Mouse (Mus musculus) liver, embryonic 14.5 days (tissue): ENCODE measurements around the gene Faim2. TPM values are rescaled to one million over a fixed set of nuclear protein-coding genes. Genes with fewer than 3 reads are reported as not detected.

ENCODE experiments used
- ATAC-seq: fragments of 200-750 bp; cut with Nextera tagmentation; 2 replicates; pipeline ENCODE4 v1.8.0; 2017; ENCODE audit warnings: moderate number of reproducible peaks, mild to moderate bottlenecking, moderate library complexity; ENCODE audit not compliant: insufficient read depth
- DNase-seq, 3 experiments: peaks; one replicate each; pipeline ENCODE4 v3.0.0-alpha.2; 2012 to 2013; ENCODE audit warnings: low read depth in 3 of 3, low spot score in 3 of 3
- H3K27ac ChIP-seq: fragments of 300-500 bp; sonication (generic); 2 replicates; pipeline ENCODE4 v1.5.1; 2014; ENCODE audit warnings: moderate library complexity, mild to moderate bottlenecking, control low read depth, inconsistent platforms
- H3K27me3 ChIP-seq: fragments of 300-500 bp; sonication (generic); 2 replicates; pipeline ENCODE4 v1.6.1; 2014; ENCODE audit warnings: mild to moderate bottlenecking, low read length, moderate library complexity; ENCODE audit not compliant: control insufficient read depth, insufficient read depth
- H3K36me3 ChIP-seq: fragments of 300-500 bp; sonication (generic); replicated peaks from 2 replicates; pipeline ENCODE4 v1.6.1; 2014; ENCODE audit warnings: low read depth; ENCODE audit not compliant: control insufficient read depth, insufficient read depth
- H3K4me1 ChIP-seq, 2 experiments: fragments of 200-500 bp in 1 of 2; fragments of 300-500 bp in 1 of 2; sonication (generic) in 1 of 2; replicated peaks; 2 replicates each; pipeline ENCODE4 v1.6.1; 2012 to 2014; ENCODE audit warnings: antibody characterized with exemption in 1 of 2, inconsistent platforms in 1 of 2, low read length in 1 of 2; ENCODE audit not compliant: control insufficient read depth in 2 of 2, insufficient read depth in 2 of 2
- H3K4me2 ChIP-seq: fragments of 300-500 bp; sonication (generic); 2 replicates; pipeline ENCODE4 v1.6.1; 2014; ENCODE audit warnings: low read depth, mild to moderate bottlenecking, control low read depth, moderate library complexity
- H3K4me3 ChIP-seq, 2 experiments: fragments of 200-500 bp in 1 of 2; fragments of 300-500 bp in 1 of 2; sonication (generic) in 1 of 2; 2 replicates each; pipeline ENCODE4 v1.5.1; 2012 to 2014; ENCODE audit warnings: low read depth in 2 of 2, low read length in 2 of 2, mild to moderate bottlenecking in 2 of 2, control low read depth in 1 of 2, inconsistent platforms in 1 of 2, moderate library complexity in 1 of 2; ENCODE audit not compliant: insufficient read depth in 1 of 2
- H3K9ac ChIP-seq: fragments of 300-500 bp; sonication (generic); replicated peaks from 2 replicates; pipeline ENCODE4 v1.6.1; 2014; ENCODE audit warnings: mild to moderate bottlenecking, control low read depth, moderate library complexity
- H3K9me3 ChIP-seq: fragments of 300-500 bp; sonication (generic); 2 replicates; pipeline ENCODE4 v1.6.1; 2016; ENCODE audit warnings: low read length, mixed read lengths; ENCODE audit not compliant: control insufficient read depth
- CTCF ChIP-seq: IDR thresholded peaks from 2 replicates; pipeline ENCODE4 v1.5.1; 2016; ENCODE audit warnings: antibody characterized with exemption, low read depth, control low read depth
- EP300 ChIP-seq: IDR thresholded peaks from 2 replicates; pipeline ENCODE4 v1.6.1; 2016; ENCODE audit warnings: antibody characterized with exemption, low read depth
- WGBS: fragments of 180-500 bp; shearing (Covaris S2); extraction: QIAGEN DNeasy Blood & Tissue Kit; methylation state at CpG from one replicate; pipeline ENCODE4 v1.1.7; 2014; ENCODE audit not compliant: insufficient replicate concordance; 5-methylcytosine and 5-hydroxymethylcytosine counted together
- polyA plus RNA-seq, 2 experiments: library from polyadenylated mRNA; depleted of rRNA in 1 of 2; stranded (reverse) in 1 of 2; unstranded in 1 of 2; fragments of >200 nt; fragmentation: Nextera tagmentation in 1 of 2; extraction: Ambion mirVana in 1 of 2; gene quantifications; 2 replicates each; pipeline versions ENCODE4 v1.2.1 to v1.2.3; 2012 to 2014

Gene Faim2
- polyA plus RNA-seq, 2 experiments, result not detected

- Histone ChIP-seq H3K27me3 (no peaks in the 10 kb centered on the region), H3K9me3 (no peaks in the 10 kb centered on the region), H3K36me3 (no peaks in the 10 kb centered on the region), H3K4me2 (no peak overlapping the region), H3K4me1 (no peaks in the 10 kb centered on the region), H3K27ac (no peak overlapping the region), H3K4me3 (no peak overlapping the region), H3K9ac (no peak overlapping the region)
- ATAC-seq (no peak), DNase-seq (no peak)
- TF ChIP-seq EP300 (no peak), CTCF (no peak)
- 53% methylated on average over 8 of the region's 8 CpGs for WGBS
These were observed 11.9 kb upstream of the Faim2 start for GRCm38 (mm10) chr15:99539891-99540290.

DNA sequence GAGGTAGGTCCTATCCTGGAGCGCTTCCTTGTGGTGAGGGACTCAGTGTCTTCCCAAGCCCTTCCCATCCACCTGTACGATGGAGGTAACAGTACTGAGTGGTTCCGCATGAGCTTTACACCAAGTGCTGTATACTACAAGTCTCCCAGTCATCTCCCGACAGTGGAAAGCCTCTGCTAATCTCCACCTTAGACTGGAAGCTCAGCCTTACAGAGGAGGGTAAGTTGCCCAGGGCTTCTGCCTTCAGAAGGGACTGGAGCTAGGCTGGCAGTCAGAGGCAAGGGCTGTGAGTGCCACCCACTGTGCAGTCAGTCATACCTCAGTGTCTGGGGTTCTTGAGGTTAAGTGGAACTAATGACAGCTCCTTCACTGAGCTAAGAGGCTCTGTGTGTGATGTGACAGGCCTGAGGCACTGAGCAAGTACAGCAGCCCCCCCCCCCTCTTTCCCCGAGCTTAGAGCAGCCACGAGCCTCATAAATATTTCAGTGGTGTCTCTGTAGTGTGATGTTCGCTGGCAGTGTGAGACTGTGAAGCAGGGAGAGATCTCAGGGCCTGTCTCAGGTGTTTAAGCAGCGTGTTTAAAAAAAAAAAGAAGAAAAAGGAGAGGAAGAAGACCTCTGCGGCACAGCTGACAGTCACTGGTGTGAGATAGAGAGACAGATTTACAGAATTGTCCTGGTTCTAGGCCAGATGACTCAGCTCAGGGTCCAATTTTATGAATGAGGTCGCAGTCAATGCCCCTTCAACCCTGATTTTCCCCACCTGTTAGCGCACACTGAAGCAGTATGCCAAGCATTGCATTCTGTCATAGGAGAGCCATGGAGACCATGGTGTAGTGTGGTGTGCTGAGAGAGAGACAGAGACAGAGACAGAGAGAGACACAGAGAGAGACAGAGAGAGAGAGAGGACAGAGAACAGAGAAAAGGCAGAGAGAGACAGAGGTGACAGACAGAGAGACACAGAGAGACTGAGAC, 9.2 kb upstream of the Faim2 start:
- no peaks in the 10 kb centered on the region for H3K27me3 ChIP-seq
- DNase-seq (no peak), ATAC-seq (no peak)
- TF ChIP-seq EP300 (no peak), CTCF (no peak)
- no peaks in the 10 kb centered on the region for H3K9me3 ChIP-seq
- H3K4me3 ChIP-seq, result no peak overlapping the region
- 53% methylated on average over 11 of the region's 11 CpGs for WGBS
- H3K9ac ChIP-seq, result no peak overlapping the region
- no peaks in the 10 kb centered on the region for H3K4me1 ChIP-seq
- no peak overlapping the region for H3K27ac ChIP-seq
- H3K4me2 ChIP-seq, result no peak overlapping the region
- H3K36me3 ChIP-seq, result no peaks in the 10 kb centered on the region

DNA sequence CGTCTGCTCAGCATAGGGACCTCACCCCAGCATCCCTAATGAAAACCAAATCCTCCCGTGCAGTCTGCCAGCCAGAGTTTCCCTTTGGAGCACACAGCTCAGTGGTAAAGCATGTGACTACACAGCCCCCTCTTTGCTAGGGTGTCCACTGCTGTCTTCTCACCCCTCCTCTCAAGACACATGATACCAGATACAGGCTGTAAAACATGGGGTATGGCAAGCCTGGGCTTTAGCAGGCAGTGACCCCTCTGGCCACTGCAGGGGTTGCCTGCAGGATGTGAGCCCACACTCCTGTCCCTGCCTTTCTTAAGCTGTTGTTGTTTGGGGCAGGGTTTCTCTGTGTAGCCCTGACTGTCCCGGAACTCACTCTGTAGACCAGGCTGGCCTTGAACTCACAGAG, 4.1 kb upstream of the Faim2 start:
- Histone ChIP-seq H3K27me3 (no peaks in the 10 kb centered on the region; the same call in 1 of the 2 replicates), H3K27ac (no peak overlapping the region), H3K4me2 (no peak overlapping the region), H3K9ac (no peak overlapping the region), H3K4me1 (no peaks in the 10 kb centered on the region), H3K4me3 (no peak overlapping the region), H3K36me3 (no peaks in the 10 kb centered on the region), H3K9me3 (no peaks in the 10 kb centered on the region)
- WGBS, result 43% methylated on average over 3 of the region's 3 CpGs
- DNase-seq (no peak), ATAC-seq (no peak)
- TF ChIP-seq CTCF, result 0 out of 2 replicates have a peak, but pooled peaks have one; percentile 5
- TF ChIP-seq EP300, result no peak

DNA sequence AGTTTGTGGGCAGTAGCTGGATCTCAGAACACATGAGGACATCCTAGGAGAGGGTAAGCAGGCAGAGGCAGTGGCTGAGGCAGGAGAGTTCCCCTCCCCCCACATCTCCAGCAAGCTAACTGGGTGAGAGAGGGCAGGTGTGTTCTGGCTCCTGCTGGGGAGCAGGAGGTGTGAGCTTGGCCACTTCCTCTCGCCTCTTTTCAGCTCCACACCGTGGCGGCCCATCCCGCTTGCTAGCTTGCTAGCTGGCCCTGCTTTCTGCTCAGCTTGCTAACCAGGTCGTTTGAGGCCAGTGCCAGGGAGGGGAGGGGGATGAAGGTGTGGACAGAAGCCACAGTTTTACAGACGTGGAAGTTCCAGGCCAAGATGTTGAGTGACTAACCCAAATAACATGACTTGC, 3.2 kb upstream of the Faim2 start:
- Histone ChIP-seq H3K4me3 (no peak overlapping the region), H3K4me1 (no peaks in the 10 kb centered on the region), H3K4me2 (no peak overlapping the region), H3K9me3 (no peaks in the 10 kb centered on the region), H3K9ac (no peak overlapping the region), H3K36me3 (no peaks in the 10 kb centered on the region), H3K27me3 (no peaks in the 10 kb centered on the region; the same call in 1 of the 2 replicates), H3K27ac (no peak overlapping the region)
- 20% methylated on average over 6 of the region's 6 CpGs for WGBS
- DNase-seq (no peak), ATAC-seq (no peak)
- TF ChIP-seq CTCF (no peak), EP300 (no peak)

GRCm38 (mm10) chr15:99526681-99527080, 1.3 kb downstream of the Faim2 start:
- no peaks in the 10 kb centered on the region for H3K4me1 ChIP-seq
- H3K9ac ChIP-seq, result no peak overlapping the region
- ATAC-seq, result no peak
- no peak overlapping the region for H3K4me3 ChIP-seq
- no peaks in the 10 kb centered on the region for H3K9me3 ChIP-seq
- H3K4me2 ChIP-seq, result no peak overlapping the region
- no peaks in the 10 kb centered on the region for H3K36me3 ChIP-seq
- H3K27ac ChIP-seq, result no peak overlapping the region
- WGBS, result 24% methylated on average over 2 of the region's 2 CpGs
- no peak for DNase-seq
- TF ChIP-seq EP300 (no peak), CTCF (no peak)
- no peaks in the 10 kb centered on the region; the same call in 1 of the 2 replicates for H3K27me3 ChIP-seq
